Mouse (Mus musculus) olfactory bulb, adult 2 months (tissue): ENCODE results near the gene Serinc3.

ENCODE experiments used
- CTCF ChIP-seq: fragments of 200-500 bp; IDR thresholded peaks from 2 replicates; pipeline ENCODE4 v1.5.1; 2012; ENCODE audit warnings: low read depth, mild to moderate bottlenecking, low read length, moderate library complexity; ENCODE audit not compliant: insufficient read depth
- POLR2A ChIP-seq: fragments of 200-500 bp; IDR thresholded peaks from 2 replicates; pipeline ENCODE4 v1.6.1; 2012; ENCODE audit warnings: mild to moderate bottlenecking, low read depth, low read length, moderate library complexity; ENCODE audit not compliant: insufficient read depth

GRCm38 (mm10) chr2:163584088-163584426, 60.9 kb downstream of the Serinc3 start:
- TF ChIP-seq CTCF (no peak), POLR2A (no peak)
